Mouse (Mus musculus) lung, postnatal 0 days (tissue): ENCODE measurements around the gene Rhob. TPM values are rescaled to one million over a fixed set of nuclear protein-coding genes. Genes with fewer than 3 reads are reported as not detected.

Experiments used
- ATAC-seq: fragments of 200-750 bp; cut with Nextera tagmentation; 2 replicates; pipeline ENCODE4 v1.8.0; 2017; ENCODE audit warnings: moderate library complexity
- DNase-seq: peaks from one replicate; pipeline ENCODE4 v3.0.0-alpha.2; 2016; ENCODE audit warnings: low spot score
- H3K27ac ChIP-seq: fragments of 300-500 bp; sonication (generic); 2 replicates; pipeline ENCODE4 v1.5.1; 2014; ENCODE audit warnings: antibody characterized with exemption, mild to moderate bottlenecking, low read length, mixed read lengths
- H3K27me3 ChIP-seq: fragments of 300-500 bp; sonication (generic); replicated peaks from 2 replicates; pipeline ENCODE4 v1.6.1; 2014; ENCODE audit warnings: low read length, mixed read lengths; ENCODE audit not compliant: insufficient read depth
- H3K36me3 ChIP-seq: fragments of 300-500 bp; sonication (generic); 2 replicates; pipeline ENCODE4 v1.6.1; 2014; ENCODE audit warnings: low read length, mixed read lengths; ENCODE audit not compliant: insufficient read depth
- H3K4me1 ChIP-seq: fragments of 300-500 bp; sonication (generic); 2 replicates; pipeline ENCODE4 v1.6.1; 2014; ENCODE audit warnings: antibody characterized with exemption, low read depth, low read length, mixed read lengths; ENCODE audit not compliant: insufficient read depth
- H3K4me2 ChIP-seq: fragments of 300-500 bp; sonication (generic); replicated peaks from 2 replicates; pipeline ENCODE4 v1.6.1; 2014; ENCODE audit warnings: low read depth, mild to moderate bottlenecking, low read length, moderate library complexity, mixed read lengths
- H3K4me3 ChIP-seq: fragments of 300-500 bp; sonication (generic); 2 replicates; pipeline ENCODE4 v1.5.1; 2014; ENCODE audit warnings: low read depth, low read length
- H3K9ac ChIP-seq: fragments of 300-500 bp; sonication (generic); replicated peaks from 2 replicates; pipeline ENCODE4 v1.6.1; 2014; ENCODE audit warnings: low read depth, mild to moderate bottlenecking
- H3K9me3 ChIP-seq: fragments of 300-500 bp; sonication (generic); 2 replicates; pipeline ENCODE4 v1.6.1; 2016; ENCODE audit warnings: low read length, mixed read lengths
- CTCF ChIP-seq: IDR thresholded peaks from 2 replicates; pipeline ENCODE4 v1.5.1; 2016; ENCODE audit warnings: antibody characterized with exemption, mild to moderate bottlenecking
- EP300 ChIP-seq: IDR thresholded peaks from 2 replicates; pipeline ENCODE4 v1.6.1; 2016; ENCODE audit warnings: antibody characterized with exemption, mild to moderate bottlenecking, control low read depth
- WGBS: fragments of 180-500 bp; shearing (Covaris S2); extraction: QIAGEN DNeasy Blood & Tissue Kit; methylation state at CpG from one replicate; pipeline ENCODE4 v1.1.7; 2014; 5-methylcytosine and 5-hydroxymethylcytosine counted together
- polyA plus RNA-seq: library from polyadenylated mRNA; unstranded; fragments of >200 nt; fragmentation: Nextera tagmentation; extraction: Ambion mirVana; gene quantifications from 2 replicates; pipeline ENCODE4 v1.2.1, GENCODE M21; 2015

The Rhob gene
- polyA plus RNA-seq, 1 experiment from 2014 or later, result 77.6 TPM

GRCm38 (mm10) chr12:8496679-8497313, 3.0 kb downstream of the Rhob start:
- peak overlapping the region; percentile 98 for H3K4me3 ChIP-seq
- peaks cover 13% of the 10 kb centered on the region; the same call in 1 of the 2 replicates for H3K4me1 ChIP-seq
- no peaks in the 10 kb centered on the region for H3K9me3 ChIP-seq
- TF ChIP-seq EP300 (no peak), CTCF (no peak)
- peak overlapping the region; percentile 78 for H3K4me2 ChIP-seq
- H3K9ac ChIP-seq, result peak overlapping the region; percentile 56
- no peaks in the 10 kb centered on the region for H3K27me3 ChIP-seq
- DNase-seq (peak; percentile 39), ATAC-seq (no peak)
- H3K36me3 ChIP-seq, result no peaks in the 10 kb centered on the region
- peak overlapping the region; percentile 100 for H3K27ac ChIP-seq
- WGBS, result 21% methylated on average over 2 of the region's 2 CpGs

GRCm38 (mm10) chr12:8495881-8496678, 3.7 kb downstream of the Rhob start:
- peak overlapping the region; percentile 98 for H3K4me3 ChIP-seq
- ATAC-seq, result no peak
- DNase-seq, result peak; percentile 80
- H3K4me2 ChIP-seq, result peak overlapping the region; percentile 78
- no peaks in the 10 kb centered on the region for H3K9me3 ChIP-seq
- H3K9ac ChIP-seq, result peak overlapping the region; percentile 56; the same call in 1 of the 2 replicates
- WGBS, result 3% methylated on average over 15 of the region's 15 CpGs
- peak overlapping the region; percentile 100 for H3K27ac ChIP-seq
- peaks cover 10% of the 10 kb centered on the region; the same call in 1 of the 2 replicates for H3K4me1 ChIP-seq
- no peaks in the 10 kb centered on the region for H3K36me3 ChIP-seq
- TF ChIP-seq EP300, result peak; percentile 53; the same call in 1 of the 2 replicates
- no peak for TF ChIP-seq CTCF
- H3K27me3 ChIP-seq, result no peaks in the 10 kb centered on the region

GRCm38 (mm10) chr12:8494675-8495074, 5.1 kb downstream of the Rhob start:
- H3K27me3 ChIP-seq, result no peaks in the 10 kb centered on the region
- H3K27ac ChIP-seq, result no peak overlapping the region
- no peak overlapping the region for H3K4me2 ChIP-seq
- TF ChIP-seq EP300 (no peak), CTCF (no peak)
- H3K9me3 ChIP-seq, result no peaks in the 10 kb centered on the region
- DNase-seq (peak; percentile 20), ATAC-seq (no peak)
- WGBS, result 39% methylated on average over 3 of the region's 3 CpGs
- H3K9ac ChIP-seq, result no peak overlapping the region
- no peaks in the 10 kb centered on the region for H3K36me3 ChIP-seq
- no peak overlapping the region for H3K4me3 ChIP-seq
- H3K4me1 ChIP-seq, result peaks cover 5% of the 10 kb centered on the region; the same call in 1 of the 2 replicates

- 55% methylated on average over 3 of the region's 3 CpGs for WGBS
- peaks cover 8% of the 10 kb centered on the region; the same call in 1 of the 2 replicates for H3K4me1 ChIP-seq
- no peaks in the 10 kb centered on the region for H3K27me3 ChIP-seq
- ATAC-seq (no peak), DNase-seq (peak; percentile 29)
- no peak for TF ChIP-seq EP300
- no peak for TF ChIP-seq CTCF
- no peak overlapping the region for H3K27ac ChIP-seq
- H3K36me3 ChIP-seq, result no peaks in the 10 kb centered on the region
- H3K4me2 ChIP-seq, result no peak overlapping the region
- H3K4me3 ChIP-seq, result no peak overlapping the region
- no peak overlapping the region for H3K9ac ChIP-seq
- H3K9me3 ChIP-seq, result no peaks in the 10 kb centered on the region
Observed at GRCm38 (mm10) chr12:8493386-8493785, 6.4 kb downstream of the Rhob start.

- Histone ChIP-seq H3K4me1 (peaks cover 3% of the 10 kb centered on the region; the same call in 1 of the 2 replicates), H3K27me3 (no peaks in the 10 kb centered on the region), H3K36me3 (no peaks in the 10 kb centered on the region), H3K4me2 (no peak overlapping the region), H3K27ac (no peak overlapping the region), H3K9me3 (no peaks in the 10 kb centered on the region), H3K9ac (no peak overlapping the region), H3K4me3 (no peak overlapping the region)
- ATAC-seq (no peak), DNase-seq (peak; percentile 61)
- no peak for TF ChIP-seq EP300
- no peak for TF ChIP-seq CTCF
- 25% methylated on average over 4 of the region's 4 CpGs for WGBS
Observed at GRCm38 (mm10) chr12:8489098-8489497, 10.7 kb downstream of the Rhob start.

GRCm38 (mm10) chr12:8488652-8488980, 11.2 kb downstream of the Rhob start:
- ATAC-seq, result no peak; the same call in 1 of the 2 replicates
- no peak overlapping the region for H3K4me3 ChIP-seq
- no peaks in the 10 kb centered on the region for H3K27me3 ChIP-seq
- TF ChIP-seq EP300 (no peak), CTCF (no peak)
- no peak overlapping the region for H3K9ac ChIP-seq
- 76% methylated on average over 4 of the region's 4 CpGs for WGBS
- no peak overlapping the region for H3K4me2 ChIP-seq
- H3K9me3 ChIP-seq, result no peaks in the 10 kb centered on the region
- no peak overlapping the region for H3K27ac ChIP-seq
- no peak for DNase-seq
- peaks cover 3% of the 10 kb centered on the region; the same call in 1 of the 2 replicates for H3K4me1 ChIP-seq
- no peaks in the 10 kb centered on the region for H3K36me3 ChIP-seq
